Mouse (Mus musculus): ENCODE data around the gene Myb.
A peak's percentile ranks its signal among the peaks of the same experiment; 100 is the strongest.
"Not testable (repeated sequence)": the region's sequence is repeated elsewhere in the genome, so short reads cannot be mapped to it uniquely, and the experiment has no call there.

Myb gene

DNA sequence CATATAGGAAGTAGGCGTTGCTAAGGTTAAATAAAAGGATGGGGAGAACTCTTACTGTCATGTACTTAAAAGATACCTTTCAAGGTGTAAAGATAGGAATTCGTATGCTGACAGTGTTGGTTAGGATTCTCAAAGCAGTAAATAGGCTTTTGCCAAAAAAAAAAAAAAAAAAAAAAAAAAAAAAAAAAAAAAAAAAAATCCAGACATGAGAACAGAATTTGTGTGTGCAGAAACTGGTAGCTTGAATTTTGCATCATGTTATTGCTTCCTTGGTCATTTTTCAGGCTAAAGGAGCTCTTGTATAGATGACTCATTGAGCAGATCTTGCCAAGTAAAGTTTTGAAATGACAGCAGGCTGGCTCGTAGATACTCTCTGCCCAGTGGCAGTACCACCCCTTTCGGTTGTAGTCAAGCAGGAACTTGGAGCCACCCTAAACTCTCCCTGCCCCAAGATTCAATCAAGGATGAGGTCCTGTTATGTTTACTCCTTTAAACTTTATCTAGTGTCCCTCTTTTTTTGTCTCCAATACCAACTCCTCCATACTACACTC, 11.9 kb upstream of the Myb start:
- no peak for DNase-seq (ENCODE audit: low read depth, low spot score)

GRCm38 (mm10) chr10:21168466-21168865, 7.7 kb upstream of the Myb start:
- DNase-seq (ENCODE audit: low read depth, low spot score) = no peak

- no peak for DNase-seq (ENCODE audit: low read depth, low spot score)
Measured at GRCm38 (mm10) chr10:21167842-21168241, 7.1 kb upstream of the Myb start.

DNA sequence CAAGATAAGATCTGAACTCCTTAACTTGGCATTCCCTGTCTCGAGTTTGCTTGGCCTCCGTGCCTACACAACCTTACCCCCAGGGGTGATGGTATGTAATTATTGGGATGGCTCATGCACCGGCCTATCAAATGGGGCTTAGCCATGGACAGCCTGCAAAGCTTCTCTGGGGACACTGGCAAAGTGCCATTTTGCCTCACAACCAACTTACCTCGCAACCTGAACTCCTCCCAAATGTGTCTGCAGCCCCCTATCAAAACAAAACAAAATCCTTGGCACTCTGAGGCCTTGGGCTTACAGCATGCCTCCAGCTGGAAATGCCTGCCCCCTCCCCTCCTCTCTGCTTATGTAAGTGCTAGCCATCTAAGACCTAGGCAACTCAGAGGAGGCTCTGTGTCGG, 6.4 kb upstream of the Myb start:
- no peak for DNase-seq (ENCODE audit: low read depth, low spot score)

GRCm38 (mm10) chr10:21165411-21165810, 4.6 kb upstream of the Myb start:
- DNase-seq (ENCODE audit: low read depth, low spot score) = no peak

DNA sequence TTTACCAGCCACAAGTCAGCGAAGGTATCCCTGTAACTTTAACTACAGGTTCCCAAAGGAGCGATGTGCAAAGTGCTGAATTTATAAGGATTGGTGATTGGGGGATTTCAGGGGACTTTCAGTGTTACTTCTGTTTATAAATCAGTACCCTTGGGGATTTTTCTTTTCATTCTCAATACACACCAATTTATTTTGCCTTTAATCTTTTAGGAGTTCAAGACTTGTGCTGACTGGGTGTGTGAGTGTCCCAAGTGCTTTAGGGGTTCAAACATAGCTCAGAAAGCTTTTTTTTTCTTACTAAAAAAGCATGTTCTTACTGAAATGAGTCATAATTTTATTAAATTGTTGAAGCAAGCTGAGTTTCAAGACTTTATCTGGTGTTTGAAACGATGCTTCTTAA, 1.3 kb upstream of the Myb start:
- no peak for DNase-seq (ENCODE audit: low read depth, low spot score)

DNA sequence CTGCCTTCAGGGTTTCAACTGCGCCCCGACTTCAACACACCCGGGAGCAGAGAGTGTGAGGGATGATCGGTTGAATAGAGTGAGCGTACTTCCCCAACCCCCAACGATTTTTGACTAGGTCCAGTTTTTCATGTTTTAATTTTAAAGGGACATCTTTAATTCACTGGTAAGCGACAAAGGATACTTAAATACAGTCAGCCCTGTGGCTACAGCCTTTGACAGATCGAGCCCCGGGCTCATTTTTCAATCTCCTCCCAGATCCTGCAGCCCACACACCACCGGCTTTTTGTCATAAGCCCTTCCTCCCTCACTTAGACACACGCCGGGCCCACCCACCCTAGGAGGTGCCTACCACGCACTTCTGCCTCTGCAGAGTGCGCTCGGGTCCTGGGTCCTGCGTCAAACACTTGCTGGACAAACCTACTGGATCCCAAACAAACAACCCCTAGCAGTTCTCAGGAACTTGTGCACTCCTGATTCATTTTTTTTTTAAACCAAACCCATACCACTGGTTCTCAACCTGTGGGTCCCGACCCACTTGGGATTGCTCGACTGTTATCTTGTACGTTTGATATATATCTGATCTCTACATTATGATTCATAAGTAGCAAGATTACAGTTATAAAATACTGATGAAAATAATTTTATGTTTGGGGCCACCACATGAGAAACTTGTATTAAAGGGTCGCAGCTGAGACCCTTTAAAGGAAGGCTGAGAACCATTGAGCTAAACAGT, 743 bp upstream of the Myb start:
- DNase-seq (ENCODE audit: low read depth, low spot score) = no peak

- DNase-seq (ENCODE audit: low read depth, low spot score) = no peak
Measured at GRCm38 (mm10) chr10:21159697-21160394, 938 bp downstream of the Myb start.

DNA sequence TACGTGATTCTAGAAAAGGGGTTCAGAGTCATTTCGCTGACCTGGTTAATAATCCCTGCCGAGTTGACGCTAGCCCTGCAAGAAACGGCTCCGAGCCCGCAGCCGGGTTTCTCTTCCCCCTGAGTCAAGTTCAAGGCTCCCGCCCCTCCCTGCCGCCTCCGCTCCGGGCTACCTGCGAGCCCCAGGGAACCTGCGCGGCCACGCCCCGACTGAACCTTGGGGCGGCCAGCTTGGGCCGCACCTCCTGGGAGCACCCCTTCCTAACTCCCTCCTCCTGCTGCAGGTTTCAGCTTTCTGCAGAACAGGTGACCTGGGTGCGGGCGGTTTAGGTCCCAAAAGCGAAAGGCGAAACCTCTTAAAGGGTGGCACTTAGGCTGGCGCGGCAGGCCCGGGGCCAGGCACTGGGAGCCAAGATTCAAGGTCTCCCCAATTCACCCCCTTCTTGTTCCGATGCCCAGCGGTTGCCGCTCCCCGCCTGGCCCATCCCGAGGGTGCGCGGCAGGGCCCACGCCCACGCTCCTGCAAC, 1.8 kb downstream of the Myb start:
- no peak for DNase-seq (ENCODE audit: low read depth, low spot score)

- DNase-seq (ENCODE audit: low read depth, low spot score) = no peak
Measured at GRCm38 (mm10) chr10:21158111-21158917, 2.5 kb downstream of the Myb start.

DNA sequence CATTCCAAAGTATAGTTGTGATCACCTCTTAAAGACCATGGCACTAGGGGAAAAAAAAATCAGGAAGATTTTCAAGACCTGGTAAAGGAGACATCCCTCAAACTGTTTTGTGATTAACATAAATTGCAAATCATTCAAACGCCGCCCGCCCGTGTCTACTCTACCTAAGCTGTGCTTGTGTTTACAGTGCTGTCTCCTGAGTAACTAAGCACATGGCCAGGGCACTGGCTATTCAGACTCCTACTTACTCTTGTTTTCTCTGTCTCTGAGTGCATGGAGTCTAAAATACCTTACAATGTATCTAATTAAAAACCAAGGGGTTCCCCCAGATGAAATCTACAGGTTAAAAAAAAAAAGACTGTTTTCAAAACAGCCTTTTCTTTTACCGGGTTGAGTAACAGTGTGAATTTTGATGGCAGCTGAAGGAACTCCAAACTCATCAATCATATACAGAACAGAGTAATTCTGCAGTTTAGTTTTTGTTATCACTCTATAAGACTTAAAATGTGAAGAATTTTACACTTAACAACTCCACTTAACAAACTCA, 3.8 kb downstream of the Myb start:
- no peak for DNase-seq (ENCODE audit: low read depth, low spot score)

DNA sequence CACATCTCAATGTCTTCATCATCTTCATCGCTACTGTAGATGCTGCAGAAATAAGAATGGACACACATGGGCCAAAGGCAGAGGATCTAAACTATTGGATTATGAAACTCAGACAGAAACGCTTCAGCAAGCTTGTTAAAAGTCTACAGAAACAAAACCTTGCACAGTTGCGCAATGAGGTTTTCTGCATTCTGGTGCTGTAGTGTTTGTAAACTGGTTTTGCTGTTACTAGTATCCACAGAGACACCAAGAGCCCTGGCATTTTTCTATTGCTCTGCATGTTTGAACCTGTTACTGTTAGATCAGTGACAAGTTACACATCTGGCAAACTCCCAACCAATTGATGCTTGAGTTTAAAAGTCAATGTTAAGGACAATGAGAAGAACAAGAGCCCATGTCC, 4.4 kb downstream of the Myb start:
- DNase-seq (ENCODE audit: low read depth, low spot score) = no peak

GRCm38 (mm10) chr10:21154927-21155326, 5.9 kb downstream of the Myb start:
- no peak for DNase-seq (ENCODE audit: low read depth, low spot score)

DNA sequence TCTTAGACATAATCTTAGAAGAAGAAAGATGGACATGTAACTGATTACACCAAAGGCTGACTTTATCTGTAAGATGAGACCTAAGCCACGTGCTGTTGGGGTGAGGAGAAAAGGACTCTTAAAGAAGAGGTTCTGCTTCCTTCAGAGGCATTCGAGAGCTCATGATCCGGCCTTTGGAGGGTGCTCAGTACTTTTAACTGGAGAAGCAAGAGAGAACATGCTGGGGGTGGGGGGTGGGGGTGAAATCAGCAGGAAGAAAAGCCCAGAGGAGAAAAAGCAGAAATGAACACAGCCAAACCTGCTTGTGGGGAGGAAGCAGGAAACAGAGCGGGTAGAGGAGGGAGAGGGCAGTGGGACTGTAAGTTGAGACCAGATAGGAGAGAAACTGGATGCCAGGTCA, 7.4 kb downstream of the Myb start:
- DNase-seq (ENCODE audit: low read depth, low spot score) = no peak

- no peak for DNase-seq (ENCODE audit: low read depth, low spot score)
Measured at GRCm38 (mm10) chr10:21152812-21153211, 8.0 kb downstream of the Myb start.

DNA sequence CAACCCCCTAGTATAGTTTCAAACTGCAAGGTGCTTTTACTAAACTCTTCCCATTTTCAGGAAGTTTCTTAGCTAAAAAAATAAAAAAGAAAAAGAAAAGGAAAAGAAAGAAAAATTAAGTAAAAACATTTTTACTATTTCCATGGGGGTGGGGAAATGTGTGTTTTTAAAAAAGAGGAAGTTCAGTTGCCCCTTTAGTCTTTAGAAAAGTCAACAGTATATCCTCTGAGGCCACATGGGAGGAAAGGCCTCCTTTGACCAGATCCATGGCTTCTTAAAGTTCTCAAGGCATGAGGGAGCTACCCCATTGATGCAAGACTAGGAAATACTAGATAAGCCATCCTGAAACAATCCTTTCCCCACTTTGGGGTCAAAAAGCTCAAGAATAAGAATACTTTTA, 9.5 kb downstream of the Myb start:
- DNase-seq (ENCODE audit: low read depth, low spot score) = no peak

- DNase-seq (ENCODE audit: low read depth, low spot score) = not testable (repeated sequence)
Measured at GRCm38 (mm10) chr10:21149945-21150344, 10.8 kb downstream of the Myb start.

- no peak for DNase-seq (ENCODE audit: low read depth, low spot score)
Measured at GRCm38 (mm10) chr10:21146719-21147118, 14.1 kb downstream of the Myb start.

- DNase-seq (ENCODE audit: low read depth, low spot score) = no peak
Measured at GRCm38 (mm10) chr10:21146263-21146662, 14.5 kb downstream of the Myb start.

DNA sequence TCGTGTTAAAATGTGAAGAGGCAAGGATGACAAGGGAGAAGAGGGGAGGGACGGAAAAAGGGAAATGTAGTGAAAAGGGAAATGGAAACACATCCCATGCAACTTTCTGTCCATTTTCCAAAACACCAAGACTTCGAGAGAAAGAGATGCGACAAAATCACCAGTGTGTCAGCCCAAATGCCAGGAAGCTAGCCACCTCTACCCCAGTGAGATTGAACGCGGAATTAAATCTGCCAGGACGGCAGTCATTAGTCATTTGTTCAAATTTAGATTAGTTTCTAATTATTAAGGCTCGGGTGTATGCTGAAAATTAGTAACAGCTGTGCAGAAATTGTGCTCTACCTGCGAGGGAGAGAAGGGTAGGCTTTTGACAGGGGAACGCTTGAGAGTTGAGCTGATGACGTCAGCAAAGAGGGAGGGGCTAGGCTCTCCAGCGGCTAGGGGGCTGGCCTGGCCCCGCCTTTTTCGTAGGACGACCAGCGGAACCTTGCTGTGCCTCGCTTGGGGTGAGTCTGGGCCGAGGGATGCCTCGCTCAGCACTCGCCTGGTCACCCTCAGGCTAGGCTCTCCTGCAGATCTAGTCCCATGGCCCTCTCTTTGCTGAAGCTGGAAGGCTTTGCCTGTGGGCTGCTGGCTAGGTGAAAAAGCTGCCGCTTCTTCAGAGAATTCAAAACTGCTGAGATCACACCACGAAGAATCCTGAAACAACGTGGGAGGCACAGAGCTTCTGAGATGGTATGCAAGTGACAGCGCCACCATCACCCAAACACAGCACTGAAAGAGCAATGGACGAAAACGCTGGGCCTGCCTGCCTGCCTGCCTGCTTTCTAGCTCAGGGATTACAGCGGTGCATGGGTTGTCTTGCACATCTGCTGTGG, 15.9 kb downstream of the Myb start:
- DNase-seq (ENCODE audit: low read depth, low spot score) = peak; percentile 73

DNA sequence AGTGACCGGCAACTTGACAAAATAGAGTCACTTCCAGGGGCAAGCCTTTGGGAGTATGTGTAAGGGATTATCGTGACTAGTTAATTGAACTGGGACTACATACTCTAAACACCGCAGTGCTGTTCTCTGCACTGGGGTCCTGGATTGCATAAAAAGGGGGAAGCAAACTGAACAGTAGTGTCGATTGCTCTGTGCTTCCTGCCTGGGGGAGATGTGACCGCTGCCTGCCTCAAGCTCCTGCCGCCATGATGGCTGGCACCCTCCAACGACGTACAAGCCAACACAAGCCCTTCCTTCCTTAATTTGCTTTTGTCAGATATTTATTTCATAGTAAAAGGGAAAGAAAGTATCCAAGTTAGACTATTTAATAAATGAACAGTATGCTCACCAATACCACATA, 25.5 kb downstream of the Myb start:
- DNase-seq (ENCODE audit: low read depth, low spot score) = no peak

All from WW6 (cell line).